Mouse (Mus musculus) gastrocnemius, postnatal 36 days (tissue): ENCODE measurements around the gene Ralgps2. TPM values are rescaled to one million over a fixed set of nuclear protein-coding genes. Genes with fewer than 3 reads are reported as not detected.

Experiments
- DNase-seq, 2 experiments: peaks; one replicate each; pipeline ENCODE4 v3.0.0; 2022
- intact Hi-C: fragments of 180-260 bp; cut with DNase I; formaldehyde crosslinking; loops from one replicate; pipeline ENCODE4 v1.15.1; 2025
- total RNA-seq, 2 experiments: library from RNA; stranded (reverse); gene quantifications; 2 replicates each; pipeline ENCODE4 v1.2.3; 2021

The Ralgps2 gene
- total RNA-seq, 2 experiments from 2014 or later, result 1.3 to 2.9 TPM

GRCm38 (mm10) chr1:156778977-156779376, 160.4 kb downstream of the Ralgps2 start:
- DNase-seq, result no peak
- intact Hi-C loops, result no loop called here

DNA sequence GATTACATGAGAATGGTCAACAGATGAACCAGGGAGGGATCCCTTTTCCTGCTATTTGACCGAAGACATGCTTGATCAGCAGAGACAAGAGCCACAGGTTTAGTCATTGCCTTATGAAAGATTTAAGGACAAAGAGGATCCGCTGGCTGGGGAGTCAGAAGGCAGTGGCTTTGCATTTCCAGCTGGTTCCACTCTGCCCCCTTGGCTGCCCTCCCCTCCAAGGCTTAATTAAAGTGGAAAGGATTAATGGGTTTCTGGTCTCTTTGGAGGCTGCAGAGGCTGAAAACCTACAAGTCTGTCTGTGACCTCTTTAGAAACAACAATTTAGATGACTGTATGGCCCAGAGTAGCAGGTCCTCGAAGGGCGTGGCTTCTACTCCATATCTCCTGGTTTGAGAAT, 161.5 kb downstream of the Ralgps2 start:
- intact Hi-C loops, result no loop called here
- DNase-seq, result no peak

- DNase-seq, result no peak
- intact Hi-C loops, result no loop called here
Measured at GRCm38 (mm10) chr1:156775983-156776382, 163.4 kb downstream of the Ralgps2 start.

GRCm38 (mm10) chr1:156775190-156775589, 164.2 kb downstream of the Ralgps2 start:
- intact Hi-C loops, result no loop called here
- no peak for DNase-seq

DNA sequence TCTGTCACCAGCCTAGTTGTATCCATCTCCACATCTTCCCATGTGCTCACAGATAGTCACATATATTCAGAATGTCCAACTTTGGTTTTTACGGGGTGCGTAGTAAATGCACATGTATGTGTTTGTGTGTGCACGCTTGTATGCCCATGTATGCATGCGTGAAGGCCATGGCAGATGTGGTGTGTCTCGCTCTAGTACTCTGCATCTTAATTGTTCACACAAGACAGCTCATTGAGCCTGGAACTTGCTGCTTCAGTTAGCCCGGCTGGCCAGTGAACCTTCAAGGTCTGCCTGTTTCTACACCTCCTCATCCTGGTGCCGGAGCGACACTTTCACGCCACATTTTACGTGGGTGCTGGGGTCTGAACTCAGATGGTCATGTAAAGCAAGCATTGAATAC, 168.6 kb downstream of the Ralgps2 start:
- DNase-seq, result no peak
- intact Hi-C loops, result no loop called here

DNA sequence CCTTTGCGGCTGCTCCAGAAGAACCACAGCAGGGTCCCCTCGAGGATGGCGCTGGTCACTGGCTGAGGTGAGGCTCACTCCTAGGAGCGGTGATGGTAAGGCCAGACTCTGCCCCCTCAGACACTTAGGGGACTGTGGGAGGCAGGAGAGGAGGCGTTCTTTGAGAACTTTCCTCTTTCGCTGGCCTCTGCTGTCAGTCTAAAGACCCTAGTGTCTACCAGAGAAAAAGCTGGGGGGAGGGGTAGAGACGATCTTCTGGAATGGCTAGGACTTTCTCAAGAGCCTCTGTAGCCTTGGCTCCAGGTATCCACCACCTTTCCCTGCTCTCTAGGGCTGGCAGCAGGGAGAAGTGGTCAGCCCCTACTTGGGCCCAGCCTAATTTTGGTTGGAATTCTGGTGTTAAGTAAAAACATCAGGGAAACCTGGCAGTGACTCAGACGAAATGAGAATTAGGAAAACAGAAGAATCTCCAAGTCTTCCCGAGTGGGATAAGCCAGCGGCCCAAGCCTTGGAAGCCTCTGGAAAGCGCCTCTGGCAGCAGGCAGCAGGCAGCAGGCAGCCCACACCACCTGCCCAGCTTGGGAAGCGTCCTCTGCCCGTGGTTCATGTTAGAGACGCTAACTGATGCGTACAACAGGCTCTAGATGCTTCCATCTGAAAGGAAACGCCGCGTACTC, 169.7 kb downstream of the Ralgps2 start:
- intact Hi-C loops, result no loop called here
- DNase-seq, result peak in 1 of 2 experiments; percentile 33

- intact Hi-C loops, result no loop called here
- DNase-seq, result no peak
Measured at GRCm38 (mm10) chr1:156769163-156769562, 170.3 kb downstream of the Ralgps2 start.

DNA sequence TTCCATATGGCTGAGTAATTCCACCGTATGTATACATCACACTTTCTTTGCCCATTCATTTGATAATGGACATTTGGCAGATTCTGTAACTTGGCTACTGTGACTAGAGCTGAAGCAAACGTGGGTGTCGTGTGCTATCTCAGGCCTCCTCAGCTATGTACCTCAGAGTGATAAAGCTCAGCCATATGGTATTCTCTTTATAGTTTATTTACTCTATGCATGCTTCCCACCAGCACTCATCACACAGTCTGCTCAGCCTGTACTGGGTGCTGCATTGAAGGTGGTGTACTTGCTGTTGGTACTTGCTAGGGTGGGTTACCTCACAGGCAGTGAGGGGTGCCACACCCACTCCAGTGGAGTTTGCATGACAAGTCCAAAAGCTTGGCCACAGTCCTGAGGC, 174.1 kb downstream of the Ralgps2 start:
- intact Hi-C loops, result no loop called here
- no peak for DNase-seq

DNA sequence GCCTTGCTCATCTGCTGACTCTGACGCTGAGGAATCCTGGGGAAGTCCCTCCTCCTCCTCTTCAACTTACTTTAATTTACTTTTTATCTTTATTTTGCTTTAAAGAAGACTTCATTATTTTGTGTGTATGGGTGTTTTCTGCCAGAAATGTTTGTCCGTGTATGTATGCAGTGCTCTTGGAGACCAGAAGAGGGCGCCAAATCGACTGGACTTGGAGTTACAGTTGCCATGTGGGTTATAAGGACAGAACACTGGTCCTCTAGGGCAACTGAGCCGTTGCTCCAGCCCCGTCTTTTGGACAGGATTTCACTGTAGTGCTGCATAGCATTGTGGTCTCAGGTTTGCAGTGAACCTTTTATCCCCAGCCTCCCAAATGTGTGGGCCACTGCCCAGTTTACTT, 174.8 kb downstream of the Ralgps2 start:
- intact Hi-C loops, result no loop called here
- DNase-seq, result no peak

DNA sequence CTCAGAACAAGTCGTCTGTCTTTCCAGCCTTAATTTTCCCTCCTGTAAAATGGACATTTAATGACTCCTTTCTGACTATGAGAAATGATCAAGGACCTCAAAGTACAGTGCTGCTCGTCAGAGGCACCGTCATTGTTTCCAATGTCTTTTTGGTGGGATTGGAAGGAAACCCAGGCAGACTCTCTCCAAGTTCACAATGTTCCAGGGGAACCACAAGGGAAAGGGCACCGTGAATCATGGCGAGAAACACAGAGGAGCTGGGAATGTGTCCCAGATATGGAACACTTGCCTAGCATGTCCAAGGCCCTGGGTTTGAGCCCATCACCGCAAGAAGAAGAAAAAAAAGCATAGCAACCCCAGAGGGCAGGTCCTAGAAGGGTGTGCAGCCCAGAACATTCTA, 176.1 kb downstream of the Ralgps2 start:
- no peak for DNase-seq
- intact Hi-C loops, result no loop called here

DNA sequence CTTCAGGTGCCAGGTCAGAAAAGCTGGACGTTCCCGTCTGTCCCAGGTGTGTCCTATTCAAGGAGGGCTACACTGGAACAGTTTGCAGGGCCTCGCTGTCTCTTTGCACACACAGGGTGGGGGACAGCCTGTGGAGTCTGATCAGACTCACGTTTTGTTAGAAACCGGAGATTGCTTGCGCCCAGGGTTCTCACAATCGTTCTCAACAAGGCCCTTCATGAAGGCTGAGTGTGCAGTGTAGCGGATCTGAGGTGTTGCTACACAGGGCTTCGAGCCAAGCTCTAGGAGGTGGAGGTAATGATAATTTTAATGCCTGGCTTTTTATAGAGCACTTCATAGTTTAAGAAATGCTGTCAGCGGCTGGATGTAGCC, 178.0 kb downstream of the Ralgps2 start:
- intact Hi-C loops, result no loop called here
- DNase-seq, result no peak

DNA sequence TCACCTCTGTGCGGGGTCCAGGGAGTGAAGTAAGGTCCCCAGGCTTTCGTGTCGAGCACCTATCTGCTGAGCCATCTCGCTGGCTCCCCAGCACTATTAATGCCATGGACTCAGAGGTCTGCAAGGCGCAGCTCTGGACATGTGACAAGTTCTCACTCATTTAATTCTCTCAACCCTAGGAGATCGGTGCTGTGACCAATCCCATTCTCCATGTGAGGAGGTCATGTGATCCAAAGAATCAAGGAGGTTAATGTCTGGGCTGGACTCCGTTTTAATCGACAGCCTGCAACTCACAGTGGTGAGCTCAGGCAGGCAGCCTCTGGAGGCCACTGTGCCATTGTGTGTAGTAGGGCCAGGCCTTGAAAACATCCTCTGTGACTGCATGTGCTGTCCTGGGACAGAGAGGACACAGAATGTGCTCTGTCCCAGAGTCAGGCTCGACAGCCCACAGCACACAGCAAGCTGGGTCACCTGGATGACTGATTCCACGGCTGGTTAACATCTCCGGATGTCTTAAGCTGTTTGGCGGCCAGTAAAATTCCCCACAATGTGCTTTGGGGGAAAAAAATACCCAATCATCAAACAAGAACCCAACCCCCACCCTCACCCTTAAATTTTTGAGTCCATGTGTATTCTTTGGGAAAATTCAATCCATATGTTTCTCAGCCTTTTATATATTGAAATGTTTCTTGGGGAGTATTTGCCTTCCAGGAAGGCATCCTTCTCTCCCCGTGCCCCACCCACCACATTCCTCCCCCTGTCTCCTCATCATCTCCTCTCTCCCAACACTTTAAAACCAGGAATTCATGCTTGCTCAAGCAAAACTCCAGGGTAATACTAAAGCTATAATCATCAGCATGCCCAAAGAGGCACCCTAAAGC, 178.6 kb downstream of the Ralgps2 start:
- intact Hi-C loops, result no loop called here
- DNase-seq, result no peak

DNA sequence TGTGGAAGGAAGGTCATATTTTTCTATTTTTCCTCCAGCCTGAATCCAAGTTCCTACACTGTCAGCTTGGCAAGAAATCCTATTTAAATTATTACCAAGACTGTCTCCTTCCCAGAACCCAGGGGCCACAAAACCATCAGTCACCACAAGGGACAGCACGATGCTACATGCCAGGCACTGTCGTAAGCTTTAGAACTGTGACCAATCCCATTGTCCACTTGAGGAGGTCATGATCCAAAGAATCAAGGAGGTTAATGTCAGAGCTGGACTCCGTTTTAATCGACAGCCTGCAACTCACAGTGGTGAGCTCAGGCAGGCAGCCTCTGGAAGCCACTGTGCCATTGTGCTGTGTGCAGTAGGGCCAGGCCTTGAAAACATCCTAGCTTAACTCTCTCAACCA, 181.1 kb downstream of the Ralgps2 start:
- DNase-seq, result no peak
- intact Hi-C loops, result no loop called here

GRCm38 (mm10) chr1:156754608-156755413, 184.6 kb downstream of the Ralgps2 start:
- DNase-seq, result peak; percentile 32 to 54
- intact Hi-C loops, result loop anchor here (5.0 kb wide), 2 partner anchors 132 to 152 kb away; no protein-coding TSS in a partner anchor

Other genes with a start within 250 kb of the Ralgps2 start
- 10 to 100 TPM; 29.3 to 29.9 TPM for gene Fam20b, start 220.5 kb downstream of the Ralgps2 start, total RNA-seq
- gene Angptl1, start 101.1 kb downstream of the Ralgps2 start, total RNA-seq, result 10 to 100 TPM in 1 of 2 experiments, 1 to 10 TPM in 1; 8.9 to 13.3 TPM
- gene Tex35, start 169.1 kb upstream of the Ralgps2 start, total RNA-seq, result not detected